Mouse (Mus musculus): Measurements from ENCODE around the gene Inip.
A peak's percentile ranks its signal among the peaks of the same experiment; 100 is the strongest.

DNA sequence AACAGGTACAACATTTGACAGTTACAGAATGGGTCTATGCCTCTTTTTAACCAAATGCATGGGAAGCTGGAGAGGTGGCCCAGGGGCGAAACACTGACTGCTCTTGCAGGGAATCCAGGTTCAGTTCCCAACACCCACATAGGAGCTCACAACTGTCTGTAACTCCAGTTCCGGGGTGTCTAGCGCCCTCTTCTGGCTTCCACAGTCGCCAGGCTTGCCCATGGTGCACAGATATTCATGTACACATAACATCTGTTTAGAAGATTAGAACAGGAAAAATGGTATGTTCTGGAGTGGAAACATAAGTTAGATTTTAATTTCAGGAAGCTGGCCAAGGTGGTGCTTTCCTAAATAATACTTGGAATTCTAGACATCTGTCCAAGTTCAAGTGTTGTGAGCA lies 41.4 kb downstream of the Inip start:
- TF ChIP-seq CTCF (conservative IDR thresholded peaks at IDR 0.05; ENCODE audit: low read length) = peak; percentile 68
- no peak for TF ChIP-seq POU5F1 (IDR thresholded peaks at IDR 0.05; ENCODE audit: borderline replicate concordance, low read length)
- TF ChIP-seq NANOG (IDR thresholded peaks at IDR 0.05; ENCODE audit: borderline replicate concordance, low read length) = no peak
